Mouse (Mus musculus): ENCODE measurements around the gene Upp2.

Upp2 gene

DNA sequence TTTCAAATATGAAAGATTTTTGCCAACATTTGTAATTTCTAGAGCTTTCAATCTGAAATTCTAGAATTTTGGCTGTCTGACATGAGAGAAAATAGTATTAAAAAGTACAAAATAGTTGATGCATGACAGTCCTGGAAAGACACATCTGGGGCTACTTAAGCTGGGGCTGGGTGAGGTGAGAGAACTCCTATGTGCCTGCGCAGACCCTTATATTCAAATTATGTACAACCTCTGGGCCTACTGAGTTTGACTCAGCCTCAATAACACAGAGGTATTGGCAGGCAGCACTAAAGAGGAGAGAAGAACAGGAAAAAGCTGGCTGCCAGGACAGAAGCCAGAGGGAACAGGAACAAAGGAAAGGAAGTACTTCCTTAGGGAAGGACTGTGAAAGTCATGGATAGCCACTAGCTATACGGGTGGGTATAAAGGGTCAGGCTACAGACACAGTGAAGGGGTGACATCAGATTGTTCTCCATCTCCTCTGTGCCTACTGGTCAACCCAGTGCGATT lies 211.9 kb downstream of the Upp2 start:
- DNase-seq, result no peak

DNA sequence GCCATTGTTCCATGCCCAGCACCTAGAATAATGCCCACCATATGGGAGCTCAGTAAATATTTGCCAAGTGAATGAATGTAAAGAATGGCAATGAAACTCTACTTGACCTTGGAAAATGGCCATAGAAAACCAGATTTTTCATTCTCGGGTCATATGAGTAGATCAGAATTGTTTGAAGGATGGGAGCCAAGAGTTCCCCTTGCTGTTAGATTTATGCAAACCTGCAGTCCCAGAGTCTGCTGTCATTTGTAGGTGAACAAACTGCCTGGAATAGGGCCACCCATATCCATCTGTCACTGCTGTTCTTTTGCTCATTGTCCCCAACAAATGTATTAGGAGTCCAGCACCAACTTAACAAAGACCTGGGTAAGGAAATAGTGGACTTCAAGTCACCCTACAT lies 216.4 kb downstream of the Upp2 start:
- DNase-seq, result no peak

DNA sequence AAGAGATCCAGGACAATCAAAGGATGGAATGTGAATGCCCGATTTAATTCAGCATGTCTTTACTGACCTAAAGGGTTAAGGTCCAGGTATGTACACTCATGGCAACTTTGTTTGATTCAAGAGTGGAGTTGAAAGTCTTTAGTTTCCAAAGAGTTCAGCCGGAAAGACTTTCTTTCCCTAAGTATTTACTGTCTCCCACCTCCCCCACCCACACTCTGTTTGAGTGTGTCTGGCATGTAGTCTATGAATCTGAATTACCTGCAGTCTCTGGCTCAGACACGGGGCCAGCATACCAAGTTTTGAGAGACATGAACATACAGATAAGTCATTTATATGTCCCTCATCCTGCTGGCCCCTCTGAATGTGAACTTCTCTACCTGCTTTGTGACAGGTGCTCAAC lies 219.1 kb downstream of the Upp2 start:
- no peak for DNase-seq

DNA sequence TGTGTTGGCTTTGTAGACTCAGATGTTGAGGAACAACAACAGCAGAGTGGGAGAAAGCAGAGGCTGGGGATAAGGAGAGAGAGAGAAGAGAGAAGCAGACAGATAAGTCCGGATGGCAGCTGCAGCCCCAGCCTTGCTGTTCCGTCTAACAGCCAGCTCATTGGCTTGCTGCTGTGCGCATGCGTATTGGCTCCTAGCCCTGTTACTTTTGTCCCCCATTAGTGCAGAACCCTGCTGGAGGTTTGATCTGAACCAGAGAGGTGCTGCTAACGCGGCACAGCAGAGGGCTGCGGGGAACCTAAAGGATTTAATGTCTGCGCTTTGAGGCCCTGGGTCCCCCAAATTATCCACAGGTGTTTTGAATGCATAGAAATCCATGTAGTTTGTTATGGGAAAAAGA lies 219.6 kb downstream of the Upp2 start:
- peak; percentile 12 for DNase-seq

DNA sequence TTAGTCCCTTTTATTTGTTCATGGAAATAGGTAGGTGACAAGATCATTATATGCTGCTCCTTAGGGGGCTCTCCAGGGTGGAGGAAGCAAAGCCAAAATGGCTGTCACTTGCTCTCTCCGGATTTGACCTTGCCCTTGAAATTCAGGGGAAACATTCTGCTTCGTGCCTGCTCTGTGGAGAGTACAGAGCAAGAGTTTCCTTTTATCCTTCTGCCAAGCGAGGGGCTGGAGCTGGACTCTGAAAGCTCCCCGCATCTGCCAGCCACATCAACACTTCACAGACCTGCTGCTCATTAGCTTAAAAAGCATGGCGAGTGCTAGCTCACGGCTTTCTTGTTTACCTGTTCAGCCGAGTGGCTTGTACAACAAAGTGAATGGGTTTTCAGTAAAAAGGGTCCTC lies 220.3 kb downstream of the Upp2 start:
- no peak for DNase-seq

DNA sequence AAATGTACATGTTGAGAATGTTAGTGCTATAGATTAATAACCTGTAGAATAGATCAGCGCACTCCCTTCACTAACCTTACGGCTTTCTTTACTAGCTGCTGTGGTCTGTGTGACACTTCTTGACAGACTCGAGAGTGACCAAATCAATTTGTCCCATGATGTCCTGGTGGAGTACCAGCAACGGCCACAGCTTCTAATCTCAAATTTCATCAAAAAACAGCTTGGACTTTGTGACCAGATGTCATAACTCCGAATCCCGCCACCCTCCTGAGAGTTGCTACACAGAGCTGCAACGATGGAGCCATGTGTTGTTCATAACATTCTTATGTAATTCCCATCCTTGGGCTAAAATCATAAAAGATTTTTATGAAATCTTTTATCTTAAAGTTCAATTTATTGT lies 222.8 kb downstream of the Upp2 start:
- no peak for DNase-seq

DNA sequence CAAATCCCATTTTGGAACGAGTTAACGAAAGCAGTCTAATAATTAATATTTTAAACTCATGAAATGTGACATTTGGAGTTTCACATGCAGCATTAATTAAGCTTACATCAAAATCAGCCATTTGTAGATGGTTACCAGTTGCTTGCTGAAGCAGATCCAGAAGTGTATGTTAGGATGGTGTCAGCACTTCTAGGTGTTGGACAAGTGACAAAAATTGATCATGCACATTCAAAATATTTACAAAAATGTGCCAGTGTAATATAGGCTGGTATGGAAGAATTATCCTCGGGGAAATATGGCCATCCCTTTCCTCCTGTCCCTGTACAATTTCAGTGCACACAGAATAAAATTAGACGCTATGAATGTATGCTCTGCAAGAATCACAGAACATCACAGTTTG lies 223.3 kb downstream of the Upp2 start:
- no peak for DNase-seq

DNA sequence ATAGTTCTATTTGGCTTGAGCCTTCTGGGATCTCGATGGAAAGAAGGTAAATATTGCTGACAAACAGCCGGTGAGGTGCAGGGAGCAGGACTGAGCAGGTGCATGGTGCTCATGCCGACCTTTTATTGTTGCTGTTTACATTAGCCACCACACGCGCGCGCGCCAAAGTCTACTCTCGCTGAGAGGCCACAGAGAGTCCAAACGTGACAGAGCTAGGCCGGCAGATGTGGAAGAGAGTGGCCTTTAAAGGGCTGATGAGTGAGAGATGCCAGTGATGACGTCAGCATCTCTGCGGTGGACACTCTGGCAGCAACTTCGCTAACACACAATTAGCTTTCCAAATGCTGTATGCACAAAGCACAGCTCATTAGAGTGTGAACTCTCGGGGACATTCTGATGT lies 227.4 kb downstream of the Upp2 start:
- DNase-seq, result no peak

DNA sequence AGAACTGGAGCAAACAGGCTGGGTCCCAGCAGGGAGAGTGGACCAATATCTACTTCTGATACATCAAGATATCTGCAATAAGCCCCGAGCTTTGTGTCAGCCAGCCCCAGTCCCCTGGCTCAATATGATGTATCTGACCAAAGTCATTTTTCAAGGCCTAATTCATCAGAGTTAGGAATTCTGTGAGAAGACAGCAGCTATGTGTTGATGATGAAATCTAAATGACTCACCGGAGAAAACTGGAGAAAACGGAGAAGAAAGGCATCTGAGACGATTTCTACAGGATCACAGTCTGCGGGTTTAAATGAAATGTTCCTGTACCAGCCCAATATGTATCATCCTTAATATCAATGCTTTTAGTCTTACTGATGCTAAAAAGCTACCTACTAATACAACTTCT lies 228.3 kb downstream of the Upp2 start:
- no peak for DNase-seq

DNA sequence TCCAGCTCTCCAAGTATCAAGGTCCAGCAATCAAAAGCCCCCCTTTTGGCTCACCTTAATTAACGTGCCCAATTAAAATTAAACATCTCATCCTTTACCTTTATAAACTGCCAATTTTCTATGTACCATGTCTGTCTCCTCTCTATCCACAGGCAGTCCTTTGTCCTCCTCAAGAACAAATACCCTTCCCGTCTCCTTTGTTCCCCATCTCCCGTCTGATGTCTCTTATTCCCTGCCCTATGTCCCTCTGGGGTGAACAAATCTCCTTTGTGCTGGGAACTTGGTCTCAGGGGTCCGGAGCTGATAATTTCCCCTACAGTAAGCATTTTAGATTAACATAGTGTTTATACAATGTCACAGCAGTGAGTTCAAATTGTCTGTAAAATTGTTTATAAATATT lies 230.4 kb downstream of the Upp2 start:
- no peak for DNase-seq

DNA sequence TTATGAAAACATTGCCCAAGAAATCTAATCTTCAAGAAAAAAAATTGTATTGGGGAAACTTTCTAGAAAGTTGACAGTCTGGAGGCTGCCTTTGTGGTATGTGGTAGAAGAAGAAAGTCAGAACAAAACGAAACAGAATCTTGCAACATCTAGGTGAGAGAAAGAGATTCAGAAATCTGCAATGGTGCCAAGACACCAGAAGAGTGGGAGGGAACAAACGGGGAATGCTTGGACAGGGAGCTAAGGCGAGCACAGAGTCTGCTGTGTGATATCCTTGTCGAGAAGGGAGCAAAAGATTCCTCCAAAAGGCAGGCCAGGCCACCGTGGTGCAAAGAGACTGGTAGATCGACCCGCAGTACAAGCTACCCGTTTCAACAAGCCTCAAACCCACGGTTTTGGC lies 232.0 kb downstream of the Upp2 start:
- no peak for DNase-seq

DNA sequence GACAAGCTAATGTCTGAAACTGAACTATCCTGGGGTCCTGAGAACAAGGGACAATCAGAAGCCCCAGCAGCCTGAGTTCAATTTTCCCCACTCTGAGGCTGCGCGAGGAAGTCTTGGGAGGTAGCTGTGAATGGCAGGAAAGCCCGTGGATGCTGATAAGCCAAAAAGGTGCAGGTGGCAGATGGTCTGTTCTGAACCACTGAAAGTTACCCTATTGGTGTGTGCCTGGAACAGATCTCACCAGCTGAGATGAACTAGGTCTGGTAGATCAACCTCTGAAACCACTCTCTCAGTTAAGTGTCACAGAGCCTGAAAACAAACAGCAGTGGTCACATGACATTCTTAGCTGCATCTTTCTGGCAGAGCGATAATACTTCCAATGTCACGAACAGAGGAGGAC lies 232.5 kb downstream of the Upp2 start:
- no peak for DNase-seq

DNA sequence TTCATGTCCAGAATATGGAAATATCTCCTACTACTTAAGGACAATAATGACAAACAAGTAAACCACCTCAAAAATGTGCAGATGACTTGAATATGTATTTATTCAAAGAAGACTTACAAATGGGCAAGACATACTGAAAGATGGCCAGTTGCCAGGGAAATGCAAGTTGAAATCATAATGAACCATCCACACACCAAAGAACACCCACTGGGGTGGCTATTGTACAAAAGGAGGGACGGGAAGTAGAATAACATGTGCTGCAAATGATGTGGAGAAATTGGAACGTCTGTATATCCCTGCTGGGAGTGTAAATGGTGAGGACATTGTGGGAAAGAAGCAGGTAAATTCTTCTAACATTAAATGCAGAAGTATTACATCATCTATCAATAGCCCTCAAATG lies 245.8 kb downstream of the Upp2 start:
- DNase-seq, result no peak

DNA sequence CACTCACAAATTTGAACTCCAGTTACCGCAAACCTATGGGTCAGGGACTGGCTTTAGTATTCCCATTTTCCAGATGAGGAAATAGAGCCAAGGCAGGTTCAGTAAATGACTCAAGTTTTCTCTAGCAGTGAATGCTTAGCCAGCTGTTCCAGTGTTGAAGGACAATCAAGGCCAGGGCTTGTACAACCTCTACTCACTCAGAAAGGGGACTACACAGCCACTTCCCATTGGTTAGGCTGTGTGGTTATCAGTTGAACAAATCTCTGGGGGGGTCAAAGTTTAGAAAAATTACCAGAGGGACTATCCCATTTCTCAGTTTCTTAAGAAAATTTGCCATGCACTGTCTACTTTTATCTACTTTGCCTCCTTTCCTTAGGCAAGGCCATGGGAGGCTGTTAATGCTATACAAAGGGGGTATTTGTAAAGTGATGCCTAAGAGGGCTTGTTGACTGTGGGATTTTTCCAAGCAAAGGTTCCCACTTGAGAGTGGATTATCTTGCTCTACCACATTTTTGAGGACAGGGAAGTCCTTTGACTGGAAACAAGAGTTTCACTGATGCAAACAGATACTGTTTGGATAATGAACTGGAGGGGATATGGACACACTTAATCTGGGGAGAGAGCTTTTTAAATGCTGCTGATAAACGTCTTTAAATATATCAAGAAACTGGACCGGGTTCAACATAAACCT lies 262.0 kb downstream of the Upp2 start:
- DNase-seq, result no peak

DNA sequence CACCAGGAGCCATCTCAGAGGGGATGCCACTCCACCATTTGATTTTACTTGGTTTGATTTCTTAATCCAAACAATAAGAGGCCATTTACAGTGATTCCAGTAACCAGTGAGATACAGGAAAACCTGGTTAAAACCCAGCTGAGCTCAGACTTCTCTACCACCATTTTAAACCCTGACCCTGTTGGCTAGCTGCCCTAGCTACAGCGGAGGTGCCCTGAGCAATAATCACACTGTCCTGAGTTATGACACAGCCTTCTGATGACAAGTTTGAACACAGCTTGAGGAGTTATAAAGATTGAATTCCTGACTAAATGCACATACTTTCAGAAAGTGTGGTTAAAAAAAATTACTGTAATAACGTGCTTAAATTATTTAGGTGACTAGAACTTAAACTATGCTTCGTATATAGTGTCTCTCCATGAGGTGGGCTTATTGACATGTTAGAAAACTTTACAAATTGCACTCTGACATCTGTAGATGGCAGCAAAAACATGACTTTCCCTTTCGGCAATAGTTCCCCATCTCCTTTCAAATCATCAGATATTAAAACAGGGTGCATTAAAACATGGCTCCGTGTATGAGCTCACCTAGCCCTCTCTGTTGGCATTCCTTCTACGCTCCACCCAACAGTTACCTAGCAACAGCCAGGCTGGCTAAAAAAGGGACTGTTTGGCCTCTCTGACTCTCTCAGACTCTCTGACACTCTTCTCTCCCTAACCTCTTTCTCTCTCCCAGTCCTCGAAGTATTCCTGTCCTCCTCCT lies 263.1 kb downstream of the Upp2 start:
- no peak for DNase-seq

DNA sequence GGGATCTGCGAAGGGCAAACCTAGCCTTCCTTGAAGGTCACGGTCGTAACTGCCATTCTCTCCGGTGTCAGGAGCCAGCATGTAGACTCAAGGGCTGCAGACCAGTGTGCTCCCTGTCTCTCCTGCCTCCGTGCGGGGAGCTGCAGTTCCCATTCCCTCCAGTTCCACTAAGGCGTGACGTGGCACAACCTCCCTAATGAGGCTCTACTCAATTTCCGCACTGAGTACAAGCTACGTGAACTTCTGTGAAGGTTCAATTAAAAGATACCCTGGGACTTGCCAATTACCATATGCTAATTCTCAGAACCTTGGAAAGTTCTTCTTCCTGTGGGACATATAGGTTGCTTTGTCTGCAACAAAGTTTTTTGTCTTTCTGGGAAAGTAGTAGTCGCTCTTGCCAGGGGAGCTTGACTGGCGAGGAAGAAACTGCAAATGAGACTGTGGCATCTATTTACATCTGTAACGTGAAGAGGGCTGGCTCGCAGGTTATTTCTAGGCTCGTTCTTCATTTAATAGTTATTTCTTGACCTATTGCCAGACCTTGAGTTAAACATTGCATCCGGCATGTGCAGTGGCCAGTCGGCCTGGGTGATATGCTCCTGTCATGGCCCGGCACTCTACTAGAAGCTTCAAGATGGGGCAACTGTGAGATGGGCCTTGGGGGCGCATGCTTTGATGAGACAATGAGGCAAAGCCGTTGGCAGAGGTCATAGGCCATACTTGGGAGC lies 265.3 kb downstream of the Upp2 start:
- DNase-seq, result no peak

DNA sequence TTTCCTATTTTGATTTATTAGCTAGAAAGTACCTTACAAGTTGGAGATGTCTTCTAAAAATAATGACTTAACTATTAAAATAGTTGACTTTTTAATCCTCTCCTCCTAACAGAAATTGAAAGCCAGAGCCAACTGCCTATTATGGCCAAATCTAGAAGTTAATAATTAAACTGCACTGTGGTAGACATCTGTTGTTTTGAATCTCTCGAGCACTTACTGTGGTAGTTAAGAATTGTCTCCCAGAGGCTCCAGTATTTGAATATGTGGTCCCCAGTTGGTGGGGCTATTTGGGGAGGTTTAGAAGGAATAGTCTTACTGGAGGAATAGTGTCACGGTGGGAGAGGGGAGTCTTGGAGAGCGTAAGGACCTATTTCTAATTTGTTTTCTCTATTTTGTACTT lies 273.9 kb downstream of the Upp2 start:
- DNase-seq, result no peak

DNA sequence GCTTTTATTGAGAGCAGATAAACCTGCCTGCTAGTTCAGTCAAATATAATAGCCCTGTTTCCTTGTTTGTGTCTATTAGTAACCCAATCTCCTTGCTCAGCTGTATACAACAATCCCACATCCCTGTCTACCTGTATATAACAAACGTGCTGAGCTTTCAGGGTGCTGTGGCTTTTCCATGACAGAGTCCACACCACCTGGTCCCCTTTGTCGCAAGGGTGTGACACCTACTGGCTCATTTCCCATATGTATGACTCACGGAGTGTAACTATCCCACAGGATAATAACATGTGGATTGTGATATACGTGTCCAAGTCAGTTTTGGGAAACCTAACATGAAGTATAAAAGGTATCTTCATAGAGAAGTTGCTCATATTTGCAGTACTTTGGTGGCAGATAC lies 275.3 kb downstream of the Upp2 start:
- no peak for DNase-seq

All from right cerebral cortex, postnatal 14 days (tissue).